Mouse (Mus musculus) heart, embryonic 14.5 days (tissue): ENCODE results near the gene Rbm8a. TPM values are rescaled to one million over a fixed set of nuclear protein-coding genes. Genes with fewer than 3 reads are reported as not detected.
"Not testable (repeated sequence)": the region's sequence is repeated elsewhere in the genome, so short reads cannot be mapped to it uniquely, and the experiment has no call there.

Experiments
- ATAC-seq: fragments of 200-750 bp; cut with Nextera tagmentation; 2 replicates; pipeline ENCODE4 v1.8.0; 2017; ENCODE audit warnings: low read depth, moderate TSS enrichment; ENCODE audit not compliant: insufficient number of reproducible peaks, insufficient read depth, low FRiP score
- H3K27ac ChIP-seq, 2 experiments: fragments of 200-500 bp in 1 of 2; fragments of 300-500 bp in 1 of 2; sonication (generic) in 1 of 2; replicated peaks in 1 of 2; 2 replicates each; pipeline ENCODE4 v1.5.1; 2012 to 2014; ENCODE audit warnings: low read depth in 2 of 2, low read length in 2 of 2, control low read depth in 1 of 2, mild to moderate bottlenecking in 1 of 2, mixed read lengths in 1 of 2; ENCODE audit not compliant: control insufficient read depth in 1 of 2, insufficient read depth in 1 of 2
- H3K27me3 ChIP-seq: fragments of 300-500 bp; sonication (generic); 2 replicates; pipeline ENCODE4 v1.6.1; 2014; ENCODE audit warnings: mild to moderate bottlenecking, low read length, control low read depth; ENCODE audit not compliant: control insufficient read depth, insufficient read depth
- H3K36me3 ChIP-seq: fragments of 300-500 bp; sonication (generic); 2 replicates; pipeline ENCODE4 v1.6.1; 2014; ENCODE audit warnings: mild to moderate bottlenecking, control low read depth, low read length, mixed read lengths; ENCODE audit not compliant: control insufficient read depth, insufficient read depth
- H3K4me1 ChIP-seq, 2 experiments: fragments of 200-500 bp in 1 of 2; fragments of 300-500 bp in 1 of 2; sonication (generic) in 1 of 2; 2 replicates each; pipeline ENCODE4 v1.6.1; 2012 to 2014; ENCODE audit warnings: low read length in 2 of 2, control low read depth in 1 of 2, mixed read lengths in 1 of 2; ENCODE audit not compliant: control insufficient read depth in 2 of 2, insufficient read depth in 2 of 2
- H3K4me2 ChIP-seq: fragments of 300-500 bp; sonication (generic); 2 replicates; pipeline ENCODE4 v1.6.1; 2014; ENCODE audit warnings: mild to moderate bottlenecking, low read length
- H3K4me3 ChIP-seq, 2 experiments: fragments of 200-500 bp in 1 of 2; fragments of 300-500 bp in 1 of 2; sonication (generic) in 1 of 2; 2 replicates each; pipeline ENCODE4 v1.5.1; 2012 to 2014; ENCODE audit warnings: low read length in 2 of 2, mild to moderate bottlenecking in 2 of 2, control low read depth in 1 of 2, low read depth in 1 of 2, moderate library complexity in 1 of 2; ENCODE audit not compliant: control insufficient read depth in 1 of 2, insufficient read depth in 1 of 2
- H3K9ac ChIP-seq: fragments of 300-500 bp; sonication (generic); 2 replicates; pipeline ENCODE4 v1.6.1; 2014; ENCODE audit warnings: mild to moderate bottlenecking, low read length
- H3K9me3 ChIP-seq: fragments of 300-500 bp; sonication (generic); 2 replicates; pipeline ENCODE4 v1.6.1; 2016; ENCODE audit warnings: low read length, control low read depth; ENCODE audit not compliant: control insufficient read depth
- WGBS: fragments of 180-500 bp; shearing (Covaris S2); extraction: QIAGEN DNeasy Blood & Tissue Kit; methylation state at CpG from one replicate; pipeline ENCODE4 v1.1.7; 2014; 5-methylcytosine and 5-hydroxymethylcytosine counted together
- polyA plus RNA-seq: library from polyadenylated mRNA; unstranded; fragments of >200 nt; fragmentation: Nextera tagmentation; extraction: Ambion mirVana; gene quantifications from 2 replicates; pipeline ENCODE4 v1.2.1, GENCODE M21; 2014

Gene Rbm8a
- polyA plus RNA-seq, 1 experiment from 2014 or later, result 90.0 TPM

- H3K27me3 ChIP-seq, result no peaks in the 10 kb centered on the region
- no peak overlapping the region for H3K9ac ChIP-seq
- WGBS, result 82% methylated on average over 3 of the region's 3 CpGs
- ATAC-seq, result no peak
- H3K9me3 ChIP-seq, result no peaks in the 10 kb centered on the region
- H3K4me3 ChIP-seq, result no peak overlapping the region
- H3K27ac ChIP-seq, result no peak overlapping the region
- H3K4me1 ChIP-seq, result peaks cover 9 to 50% of the 10 kb centered on the region in 2 experiments
- H3K36me3 ChIP-seq, result peaks cover 11% of the 10 kb centered on the region; the same call in 1 of the 2 replicates
- H3K4me2 ChIP-seq, result no peak overlapping the region
Measured at GRCm38 (mm10) chr3:96599411-96599810, 30.3 kb upstream of the Rbm8a start.

DNA sequence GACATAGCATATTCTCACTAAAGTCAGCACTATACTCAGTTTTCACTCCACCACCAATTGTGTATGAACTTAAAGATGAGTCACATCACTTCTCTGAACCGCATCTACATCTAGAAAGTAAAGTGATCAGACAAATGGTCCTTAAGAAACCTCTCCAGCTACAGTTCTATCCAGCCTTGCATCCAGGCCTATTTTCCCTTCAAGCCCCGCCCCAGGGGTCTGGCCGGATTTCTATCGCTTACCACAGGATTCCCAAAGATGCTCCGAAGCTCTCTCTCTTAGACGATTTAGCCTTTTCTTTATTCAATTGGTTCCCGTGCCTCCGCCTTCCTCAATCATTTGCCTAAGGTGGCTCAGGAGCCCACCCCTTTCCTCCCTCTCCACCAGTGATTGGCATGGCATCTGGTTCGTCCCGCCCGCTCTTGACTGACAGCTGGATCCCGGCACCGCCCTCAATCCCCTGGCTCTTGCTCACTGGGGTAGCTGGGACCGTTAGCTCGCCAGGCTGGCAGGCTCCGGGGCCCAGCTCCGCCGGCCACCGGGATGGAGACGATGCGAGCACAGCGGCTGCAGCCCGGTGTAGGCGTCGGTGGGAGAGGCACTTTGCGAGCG is 29.0 kb upstream of the Rbm8a start, which contains the start of gene Lix1l:
Gene Lix1l, plus strand, starts transcription at position 511 of the 612 bp plus-strand sequence.
- under 1% methylated on average over 27 of the region's 27 CpGs for WGBS
- ATAC-seq, result peak; percentile 91
- no peaks in the 10 kb centered on the region for H3K27me3 ChIP-seq
- H3K27ac ChIP-seq, result peak within 1 kb of the TSS; percentile 89 to 93
- H3K9ac ChIP-seq, result peak within 1 kb of the TSS; percentile 82
- no peaks in the 10 kb centered on the region for H3K9me3 ChIP-seq
- H3K4me2 ChIP-seq, result peak within 1 kb of the TSS; percentile 81
- peaks cover 7 to 53% of the 10 kb centered on the region in 2 experiments for H3K4me1 ChIP-seq
- H3K36me3 ChIP-seq, result peaks cover 11% of the 10 kb centered on the region; the same call in 1 of the 2 replicates
- H3K4me3 ChIP-seq, result peak within 1 kb of the TSS; percentile 61 to 69

- under 1% methylated on average over 24 of the region's 40 CpGs for WGBS
- H3K4me3 ChIP-seq, result peak overlapping the region; percentile 61 to 69
- no peaks in the 10 kb centered on the region for H3K9me3 ChIP-seq
- H3K27ac ChIP-seq, result peak overlapping the region; percentile 89 to 93
- H3K9ac ChIP-seq, result peak overlapping the region; percentile 82
- peaks cover 3 to 49% of the 10 kb centered on the region in 2 experiments for H3K4me1 ChIP-seq
- H3K4me2 ChIP-seq, result peak overlapping the region; percentile 81
- peak; percentile 73 for ATAC-seq
- H3K36me3 ChIP-seq, result peaks cover 11% of the 10 kb centered on the region; the same call in 1 of the 2 replicates
- H3K27me3 ChIP-seq, result no peaks in the 10 kb centered on the region
Measured at GRCm38 (mm10) chr3:96601251-96601787, 28.4 kb upstream of the Rbm8a start.

DNA sequence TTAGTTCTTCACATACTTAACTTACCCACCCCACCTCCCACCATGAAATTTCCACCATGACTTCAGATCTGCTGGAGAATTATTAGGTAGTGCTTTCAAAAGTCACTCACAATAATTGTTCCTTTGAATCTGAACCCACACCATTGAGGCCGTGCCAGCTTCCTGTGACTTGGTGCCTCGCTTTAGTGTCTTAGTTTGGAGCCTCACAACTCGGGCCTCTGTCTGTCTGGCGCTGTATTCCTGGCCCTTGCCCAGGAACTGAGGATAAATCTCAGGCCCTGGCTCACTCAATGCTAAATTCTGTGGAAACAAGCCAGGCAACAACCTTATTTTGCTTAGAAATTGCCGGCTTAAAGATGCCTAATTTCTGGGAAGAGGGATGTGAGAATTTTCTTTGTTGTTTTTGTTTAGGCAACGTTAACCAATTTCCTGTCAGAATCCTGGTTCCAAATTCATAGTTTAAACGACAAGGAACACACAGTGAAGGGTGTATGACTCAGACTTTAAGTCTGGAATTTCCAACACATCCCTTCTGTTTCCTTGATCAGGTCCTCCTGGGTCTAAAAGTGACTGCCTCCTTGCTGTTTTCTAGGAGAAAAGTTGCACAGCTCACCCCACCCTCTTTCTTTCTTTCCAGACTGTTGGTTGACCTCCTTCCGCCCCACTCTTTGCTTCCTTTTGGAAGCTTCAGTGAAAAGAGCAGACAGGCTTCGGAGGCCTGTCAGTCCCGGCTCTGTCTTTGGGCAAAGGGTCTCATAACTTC is 27.6 kb upstream of the Rbm8a start:
- Histone ChIP-seq H3K9ac (peak overlapping the region; percentile 82), H3K9me3 (no peaks in the 10 kb centered on the region), H3K4me2 (peak overlapping the region; percentile 81), H3K4me3 (peak overlapping the region; percentile 61 to 69), H3K36me3 (peaks cover 11% of the 10 kb centered on the region; the same call in 1 of the 2 replicates), H3K4me1 (peaks cover 3 to 42% of the 10 kb centered on the region in 2 experiments), H3K27me3 (no peaks in the 10 kb centered on the region), H3K27ac (peak overlapping the region; percentile 89 to 93)
- WGBS, result 25% methylated on average over 10 of the region's 10 CpGs
- ATAC-seq, result no peak

DNA sequence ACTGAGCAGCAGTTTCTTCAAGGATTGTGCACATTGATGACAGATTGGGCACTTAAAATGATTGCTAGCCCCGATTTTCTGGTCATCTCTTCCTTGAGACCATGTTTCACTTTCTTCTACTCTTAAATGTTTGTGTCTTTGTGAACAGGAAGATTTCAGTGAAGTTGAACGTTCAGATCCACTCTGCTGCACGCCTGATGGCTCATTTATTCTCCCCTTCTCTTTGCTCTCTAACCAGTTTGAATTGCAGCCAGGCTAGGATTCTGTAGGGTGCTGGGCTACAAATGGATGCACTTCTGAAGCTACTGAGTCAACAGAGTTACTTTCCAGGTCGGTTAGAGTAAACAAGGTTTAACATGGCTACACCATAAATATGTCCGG is 27.0 kb upstream of the Rbm8a start:
- Histone ChIP-seq H3K4me2 (peak overlapping the region; percentile 81), H3K27ac (peak overlapping the region; percentile 89 to 93), H3K4me3 (peak overlapping the region; percentile 61 to 69), H3K9me3 (no peaks in the 10 kb centered on the region), H3K27me3 (no peaks in the 10 kb centered on the region), H3K4me1 (peaks cover 3 to 42% of the 10 kb centered on the region in 2 experiments), H3K36me3 (peaks cover 11% of the 10 kb centered on the region; the same call in 1 of the 2 replicates), H3K9ac (peak overlapping the region; percentile 82)
- 53% methylated on average over 5 of the region's 5 CpGs for WGBS
- no peak for ATAC-seq

- Histone ChIP-seq H3K9ac (peak overlapping the region; percentile 82), H3K4me3 (peak overlapping the region in 1 of 2 experiments; percentile 69; a peak in 1 of 4 replicates), H3K9me3 (no peaks in the 10 kb centered on the region), H3K4me1 (peaks cover 3 to 42% of the 10 kb centered on the region in 2 experiments), H3K27me3 (no peaks in the 10 kb centered on the region), H3K4me2 (peak overlapping the region; percentile 81), H3K27ac (peak overlapping the region in 1 of 2 experiments; percentile 93; a peak in 2 of 4 replicates), H3K36me3 (peaks cover 11% of the 10 kb centered on the region; the same call in 1 of the 2 replicates)
- WGBS, result 68% methylated on average over 5 of the region's 5 CpGs
- no peak for ATAC-seq
Measured at GRCm38 (mm10) chr3:96603311-96603710, 26.4 kb upstream of the Rbm8a start.

GRCm38 (mm10) chr3:96606007-96606406 is 23.7 kb upstream of the Rbm8a start:
- not testable (repeated sequence) for ATAC-seq

More at GRCm38 (mm10) chr3:96606007-96606406, 23.7 kb upstream of the Rbm8a start:
- Histone ChIP-seq H3K36me3 (peaks cover 19% of the 10 kb centered on the region), H3K4me1 (peaks cover 5 to 35% of the 10 kb centered on the region in 2 experiments)
- not testable (repeated sequence) for H3K27me3 ChIP-seq, H3K9ac ChIP-seq, H3K4me3 ChIP-seq, H3K27ac ChIP-seq, H3K9me3 ChIP-seq, H3K4me2 ChIP-seq
- WGBS, result 93% methylated on average over 3 of the region's 4 CpGs
